Mouse (Mus musculus) midbrain, postnatal 0 days (tissue): ENCODE measurements around the gene Gpc6. TPM values are rescaled to one million over a fixed set of nuclear protein-coding genes. Genes with fewer than 3 reads are reported as not detected.

Experiments
- ATAC-seq: fragments of 200-750 bp; cut with Nextera tagmentation; 2 replicates; pipeline ENCODE4 v1.8.0; 2017; ENCODE audit warnings: moderate number of reproducible peaks, mild to moderate bottlenecking, moderate TSS enrichment, moderate library complexity; ENCODE audit not compliant: low FRiP score
- DNase-seq: peaks from one replicate; pipeline ENCODE4 v3.0.0-alpha.2; 2015; ENCODE audit warnings: low spot score
- H3K27ac ChIP-seq: fragments of 300-500 bp; sonication (generic); 2 replicates; pipeline ENCODE4 v1.5.1; 2014; ENCODE audit warnings: low read depth, mild to moderate bottlenecking, low read length, mixed read lengths
- H3K27me3 ChIP-seq: fragments of 300-500 bp; sonication (generic); 2 replicates; pipeline ENCODE4 v1.6.1; 2014; ENCODE audit warnings: low read length, control low read depth, mixed read lengths; ENCODE audit not compliant: insufficient read depth
- H3K36me3 ChIP-seq: fragments of 300-500 bp; sonication (generic); 2 replicates; pipeline ENCODE4 v1.6.1; 2014; ENCODE audit warnings: low read length, control low read depth, mixed read lengths; ENCODE audit not compliant: insufficient read depth
- H3K4me1 ChIP-seq: fragments of 300-500 bp; sonication (generic); 2 replicates; pipeline ENCODE4 v1.6.1; 2014; ENCODE audit warnings: mild to moderate bottlenecking, control low read depth, antibody characterized with exemption, low read length, mixed read lengths; ENCODE audit not compliant: insufficient read depth
- H3K4me2 ChIP-seq: fragments of 300-500 bp; sonication (generic); 2 replicates; pipeline ENCODE4 v1.6.1; 2014; ENCODE audit warnings: low read depth, mild to moderate bottlenecking, low read length, mixed read lengths; ENCODE audit not compliant: poor library complexity, severe bottlenecking
- H3K4me3 ChIP-seq: fragments of 300-500 bp; sonication (generic); 2 replicates; pipeline ENCODE4 v1.5.1; 2014; ENCODE audit warnings: low read depth, mild to moderate bottlenecking, low read length, moderate library complexity
- H3K9ac ChIP-seq: fragments of 300-500 bp; sonication (generic); replicated peaks from 2 replicates; pipeline ENCODE4 v1.6.1; 2014; ENCODE audit warnings: mild to moderate bottlenecking, low read length, moderate library complexity, mixed read lengths; ENCODE audit not compliant: poor library complexity, severe bottlenecking
- H3K9me3 ChIP-seq: fragments of 300-500 bp; sonication (generic); 2 replicates; pipeline ENCODE4 v1.6.1; 2016; ENCODE audit warnings: low read length, control low read depth
- CTCF ChIP-seq: IDR thresholded peaks from 2 replicates; pipeline ENCODE4 v1.5.1; 2016; ENCODE audit warnings: antibody characterized with exemption, mild to moderate bottlenecking
- WGBS: fragments of 180-500 bp; shearing (Covaris S2); extraction: QIAGEN DNeasy Blood & Tissue Kit; methylation state at CpG from one replicate; pipeline ENCODE4 v1.1.7; 2014; 5-methylcytosine and 5-hydroxymethylcytosine counted together
- polyA plus RNA-seq: library from polyadenylated mRNA; unstranded; fragments of >200 nt; fragmentation: Nextera tagmentation; extraction: Ambion mirVana; gene quantifications from 2 replicates; pipeline ENCODE4 v1.2.1, GENCODE M21; 2015
- total RNA-seq: library from RNA; depleted of rRNA; stranded (reverse); fragments of >200 nt; gene quantifications from 2 replicates; pipeline ENCODE4 v1.2.3, GENCODE M21; 2014

The Gpc6 gene
- total and polyA plus RNA-seq, 2 experiments from 2014 or later, result 19.3 to 20.3 TPM

DNA sequence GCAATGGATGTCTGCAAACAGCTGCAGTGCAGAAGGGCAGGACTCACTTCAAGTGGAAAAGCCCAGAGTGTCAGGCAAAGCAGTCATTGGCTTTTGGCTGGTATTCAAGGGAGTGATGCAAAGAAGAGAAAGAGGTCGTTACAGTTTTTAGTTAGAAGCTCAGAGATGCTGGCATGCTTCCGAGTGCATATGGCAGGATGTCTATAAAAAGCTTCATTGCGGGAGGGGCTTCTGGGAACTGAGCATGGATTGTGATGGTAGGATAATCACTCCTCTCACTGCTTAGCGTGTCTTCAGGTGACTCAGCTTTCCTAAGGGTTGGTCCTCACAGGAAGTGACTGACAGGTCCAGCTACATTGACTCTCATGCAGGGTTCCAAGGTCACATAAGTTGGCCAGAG is 221.0 kb downstream of the Gpc6 start:
- 77% methylated on average over 4 of the region's 4 CpGs for WGBS
- Histone ChIP-seq H3K36me3 (no peaks in the 10 kb centered on the region), H3K4me3 (no peak overlapping the region), H3K4me1 (no peaks in the 10 kb centered on the region), H3K27me3 (no peaks in the 10 kb centered on the region), H3K9ac (no peak overlapping the region), H3K9me3 (no peaks in the 10 kb centered on the region), H3K27ac (no peak overlapping the region), H3K4me2 (no peak overlapping the region)
- no peak for TF ChIP-seq CTCF
- DNase-seq, result peak; percentile 32
- no peak for ATAC-seq

DNA sequence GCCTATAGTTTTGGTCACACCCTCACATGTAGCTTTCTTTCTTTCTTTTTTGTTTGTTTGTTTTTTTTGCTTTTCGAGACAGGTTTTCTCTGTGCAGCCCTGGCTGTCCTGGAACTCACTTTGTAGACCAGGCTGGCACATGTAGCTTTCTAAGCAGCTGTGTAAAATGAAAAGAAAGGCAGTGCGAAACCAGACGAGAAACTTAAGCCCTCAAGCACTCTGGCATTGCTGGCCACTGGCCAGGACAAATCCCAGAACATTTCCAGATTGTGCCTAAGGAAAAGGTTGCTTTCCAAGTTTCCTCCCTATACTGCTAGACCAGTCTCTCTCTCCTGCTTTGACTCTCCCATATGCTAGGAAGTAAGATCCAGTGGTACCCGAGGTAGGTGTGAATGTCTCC is 221.6 kb downstream of the Gpc6 start:
- no peak for DNase-seq
- no peak for ATAC-seq
- WGBS, result 78% methylated on average over 4 of the region's 4 CpGs
- Histone ChIP-seq H3K27ac (no peak overlapping the region), H3K4me2 (no peak overlapping the region), H3K36me3 (no peaks in the 10 kb centered on the region), H3K4me3 (no peak overlapping the region), H3K9me3 (no peaks in the 10 kb centered on the region), H3K27me3 (no peaks in the 10 kb centered on the region), H3K9ac (no peak overlapping the region), H3K4me1 (no peaks in the 10 kb centered on the region)
- TF ChIP-seq CTCF, result no peak

DNA sequence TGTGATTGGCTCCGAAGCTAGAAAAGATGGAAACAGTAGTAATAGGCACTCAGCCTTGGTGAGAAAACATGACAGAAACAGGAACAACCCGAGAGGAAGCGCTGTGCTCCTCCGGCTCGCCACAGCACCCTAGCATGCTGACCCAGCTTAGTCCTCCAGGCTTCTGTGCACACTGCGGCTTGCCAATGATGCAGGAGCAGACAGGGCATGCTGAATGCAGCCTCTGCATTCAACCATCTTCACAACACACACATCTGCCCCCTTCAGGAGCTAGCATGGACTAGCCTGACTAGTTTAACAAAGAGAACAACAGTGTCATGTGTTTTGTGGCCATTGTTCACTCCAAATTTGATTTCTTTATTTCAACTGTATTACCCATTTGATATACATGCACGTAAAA is 226.5 kb downstream of the Gpc6 start:
- ATAC-seq, result no peak
- no peaks in the 10 kb centered on the region for H3K4me1 ChIP-seq
- TF ChIP-seq CTCF, result peak; percentile 6; the same call in 1 of the 2 replicates
- 92% methylated on average over 7 of the region's 7 CpGs for WGBS
- H3K4me3 ChIP-seq, result no peak overlapping the region
- H3K36me3 ChIP-seq, result no peaks in the 10 kb centered on the region
- H3K9ac ChIP-seq, result no peak overlapping the region
- H3K27ac ChIP-seq, result no peak overlapping the region
- no peaks in the 10 kb centered on the region for H3K9me3 ChIP-seq
- H3K4me2 ChIP-seq, result no peak overlapping the region
- DNase-seq, result no peak
- no peaks in the 10 kb centered on the region for H3K27me3 ChIP-seq

- no peak for TF ChIP-seq CTCF
- Histone ChIP-seq H3K4me3 (no peak overlapping the region), H3K4me1 (no peaks in the 10 kb centered on the region), H3K9ac (no peak overlapping the region), H3K27ac (no peak overlapping the region), H3K9me3 (no peaks in the 10 kb centered on the region), H3K36me3 (no peaks in the 10 kb centered on the region), H3K27me3 (no peaks in the 10 kb centered on the region), H3K4me2 (no peak overlapping the region)
- 88% methylated on average over 14 of the region's 14 CpGs for WGBS
- no peak for ATAC-seq
- no peak for DNase-seq
Observed at GRCm38 (mm10) chr14:117155884-117156465, 230.9 kb downstream of the Gpc6 start.

- no peaks in the 10 kb centered on the region for H3K9me3 ChIP-seq
- H3K4me1 ChIP-seq, result no peaks in the 10 kb centered on the region
- H3K9ac ChIP-seq, result no peak overlapping the region
- no peak for TF ChIP-seq CTCF
- ATAC-seq, result no peak
- 89% methylated on average over 3 of the region's 3 CpGs for WGBS
- no peaks in the 10 kb centered on the region for H3K27me3 ChIP-seq
- no peaks in the 10 kb centered on the region for H3K36me3 ChIP-seq
- no peak overlapping the region for H3K4me2 ChIP-seq
- H3K4me3 ChIP-seq, result no peak overlapping the region
- no peak for DNase-seq
- no peak overlapping the region for H3K27ac ChIP-seq
Observed at GRCm38 (mm10) chr14:117157426-117157825, 232.3 kb downstream of the Gpc6 start.

DNA sequence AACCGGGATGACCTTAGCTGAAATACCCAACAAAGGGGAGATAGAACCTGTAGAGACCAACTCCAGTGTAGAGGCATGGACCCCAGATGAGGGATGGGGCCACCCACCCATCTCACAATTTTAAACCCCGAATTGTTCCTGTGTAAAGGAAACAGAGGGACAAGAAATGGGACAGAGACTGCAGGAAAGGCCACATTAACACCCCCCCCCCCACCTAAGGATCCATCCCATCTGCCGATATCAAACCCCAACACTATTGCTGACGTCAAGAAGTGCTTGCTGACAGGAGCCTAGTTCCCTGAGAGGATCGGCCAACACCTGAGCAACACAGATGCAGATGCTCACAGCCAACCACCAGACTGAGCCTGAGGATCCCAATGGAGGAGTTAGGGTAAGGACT is 241.2 kb downstream of the Gpc6 start:
- DNase-seq (no peak), ATAC-seq (no peak)
- no peaks in the 10 kb centered on the region for H3K36me3 ChIP-seq
- no peak overlapping the region for H3K4me2 ChIP-seq
- no peak overlapping the region for H3K9ac ChIP-seq
- H3K27ac ChIP-seq, result no peak overlapping the region
- no peak for TF ChIP-seq CTCF
- no peaks in the 10 kb centered on the region for H3K27me3 ChIP-seq
- H3K4me1 ChIP-seq, result no peaks in the 10 kb centered on the region
- no peak overlapping the region for H3K4me3 ChIP-seq
- 95% methylated on average over 5 of the region's 5 CpGs for WGBS
- H3K9me3 ChIP-seq, result no peaks in the 10 kb centered on the region
